Mouse (Mus musculus): ENCODE results near the gene Dop1b. TPM values are rescaled to one million over a fixed set of nuclear protein-coding genes. Genes with fewer than 3 reads are reported as not detected.
"Not testable (repeated sequence)": the region's sequence is repeated elsewhere in the genome, so short reads cannot be mapped to it uniquely, and the experiment has no call there.

Gene Dop1b
- polyA plus RNA-seq, 1 experiment from 2014 or later: 30.1 TPM

DNA sequence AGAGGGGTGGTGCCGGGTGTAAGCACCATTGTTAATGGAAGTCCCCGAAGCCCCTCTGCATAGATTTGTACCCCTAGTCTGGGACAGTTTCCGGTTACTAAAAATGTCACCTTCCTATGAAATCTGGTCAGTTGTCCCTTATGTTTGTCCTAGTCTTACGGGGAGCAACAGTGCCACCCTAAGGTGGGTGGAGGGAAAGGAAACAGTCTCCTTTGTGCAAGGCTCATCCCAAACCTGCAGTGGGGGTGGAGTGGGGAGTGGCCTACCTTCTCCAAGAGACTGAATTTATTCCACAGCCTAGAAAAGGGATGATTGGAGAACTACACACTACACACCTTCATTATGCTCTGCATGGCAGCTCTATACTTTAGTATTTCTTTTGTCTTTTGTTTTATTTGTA is 55.3 kb downstream of the Dop1b start:
- Histone ChIP-seq H3K27me3 (ENCODE audit: insufficient read depth, low read length) (no peaks in the 10 kb centered on the region), H3K4me1 (ENCODE audit: insufficient read depth, low read length) (peaks cover 3% of the 10 kb centered on the region; the same call in 1 of the 2 replicates), H3K4me3 (ENCODE audit: low read length) (no peak overlapping the region), H3K27ac (ENCODE audit: low read length) (no peak overlapping the region), H3K36me3 (ENCODE audit: insufficient read depth, low read length) (peaks cover 5% of the 10 kb centered on the region; the same call in 1 of the 2 replicates), H3K4me2 (replicated peaks; ENCODE audit: low read depth, low read length) (no peak overlapping the region), H3K9me3 (ENCODE audit: low read length) (no peaks in the 10 kb centered on the region), H3K9ac (replicated peaks; ENCODE audit: low read length) (no peak overlapping the region)
- no peak for ATAC-seq (ENCODE audit: low FRiP score, low TSS enrichment)
- 42% methylated on average over 4 of the region's 4 CpGs for WGBS

DNA sequence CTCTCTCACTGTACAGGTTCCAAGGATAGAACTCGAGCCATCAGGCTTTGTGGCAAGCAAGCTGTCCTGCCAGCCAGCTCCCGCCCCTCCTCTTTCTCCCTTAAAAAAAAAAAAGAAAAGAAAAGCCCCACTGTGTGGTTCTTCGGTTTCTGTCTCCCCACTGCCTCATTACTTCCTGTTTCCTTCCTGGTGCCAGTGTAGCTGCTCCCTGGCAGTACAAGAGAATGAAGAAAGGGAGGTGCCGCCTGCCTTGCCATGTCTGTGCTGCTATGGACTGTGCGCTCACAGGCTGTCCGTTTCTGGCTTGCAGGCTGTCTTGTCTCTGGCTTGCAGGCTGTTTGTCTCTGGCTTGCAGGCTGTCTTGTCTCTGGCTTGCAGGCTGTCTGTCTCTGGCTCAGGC is 55.8 kb downstream of the Dop1b start:
- H3K9ac ChIP-seq (replicated peaks; ENCODE audit: low read length): no peak overlapping the region
- no peaks in the 10 kb centered on the region for H3K9me3 ChIP-seq (ENCODE audit: low read length)
- H3K4me2 ChIP-seq (replicated peaks; ENCODE audit: low read depth, low read length): no peak overlapping the region
- 66% methylated on average over 6 of the region's 6 CpGs for WGBS
- peaks cover 5% of the 10 kb centered on the region; the same call in 1 of the 2 replicates for H3K36me3 ChIP-seq (ENCODE audit: insufficient read depth, low read length)
- no peaks in the 10 kb centered on the region for H3K27me3 ChIP-seq (ENCODE audit: insufficient read depth, low read length)
- no peak overlapping the region for H3K27ac ChIP-seq (ENCODE audit: low read length)
- peaks cover 3% of the 10 kb centered on the region; the same call in 1 of the 2 replicates for H3K4me1 ChIP-seq (ENCODE audit: insufficient read depth, low read length)
- no peak for ATAC-seq (ENCODE audit: low FRiP score, low TSS enrichment)
- H3K4me3 ChIP-seq (ENCODE audit: low read length): no peak overlapping the region

DNA sequence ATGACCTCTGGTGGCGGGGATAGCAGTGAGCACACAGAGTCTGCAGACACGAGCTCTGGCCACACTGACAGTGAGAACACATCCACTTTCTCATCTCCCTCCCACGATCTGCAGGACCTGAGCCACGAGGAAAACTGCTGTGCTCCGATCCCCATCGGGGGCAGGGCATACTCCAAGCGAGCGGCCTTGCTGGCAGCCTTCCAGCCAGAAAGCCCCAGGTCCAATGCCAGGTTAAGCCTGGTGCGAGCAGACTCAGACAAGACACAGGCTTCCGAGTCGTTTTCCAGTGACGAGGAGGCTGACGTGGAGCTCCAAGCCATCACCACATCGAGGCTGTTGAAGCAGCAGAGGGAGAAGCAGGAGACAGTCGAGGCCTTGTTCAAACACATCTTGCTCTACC is 57.9 kb downstream of the Dop1b start:
- H3K36me3 ChIP-seq (ENCODE audit: insufficient read depth, low read length): peaks cover 8% of the 10 kb centered on the region; the same call in 1 of the 2 replicates
- no peak overlapping the region for H3K4me2 ChIP-seq (replicated peaks; ENCODE audit: low read depth, low read length)
- ATAC-seq (ENCODE audit: low FRiP score, low TSS enrichment): no peak
- no peaks in the 10 kb centered on the region for H3K27me3 ChIP-seq (ENCODE audit: insufficient read depth, low read length)
- H3K4me3 ChIP-seq (ENCODE audit: low read length): no peak overlapping the region
- H3K9ac ChIP-seq (replicated peaks; ENCODE audit: low read length): no peak overlapping the region
- no peaks in the 10 kb centered on the region for H3K9me3 ChIP-seq (ENCODE audit: low read length)
- WGBS: 67% methylated on average over 15 of the region's 15 CpGs
- H3K4me1 ChIP-seq (ENCODE audit: insufficient read depth, low read length): peaks cover 3% of the 10 kb centered on the region; the same call in 1 of the 2 replicates
- H3K27ac ChIP-seq (ENCODE audit: low read length): no peak overlapping the region

DNA sequence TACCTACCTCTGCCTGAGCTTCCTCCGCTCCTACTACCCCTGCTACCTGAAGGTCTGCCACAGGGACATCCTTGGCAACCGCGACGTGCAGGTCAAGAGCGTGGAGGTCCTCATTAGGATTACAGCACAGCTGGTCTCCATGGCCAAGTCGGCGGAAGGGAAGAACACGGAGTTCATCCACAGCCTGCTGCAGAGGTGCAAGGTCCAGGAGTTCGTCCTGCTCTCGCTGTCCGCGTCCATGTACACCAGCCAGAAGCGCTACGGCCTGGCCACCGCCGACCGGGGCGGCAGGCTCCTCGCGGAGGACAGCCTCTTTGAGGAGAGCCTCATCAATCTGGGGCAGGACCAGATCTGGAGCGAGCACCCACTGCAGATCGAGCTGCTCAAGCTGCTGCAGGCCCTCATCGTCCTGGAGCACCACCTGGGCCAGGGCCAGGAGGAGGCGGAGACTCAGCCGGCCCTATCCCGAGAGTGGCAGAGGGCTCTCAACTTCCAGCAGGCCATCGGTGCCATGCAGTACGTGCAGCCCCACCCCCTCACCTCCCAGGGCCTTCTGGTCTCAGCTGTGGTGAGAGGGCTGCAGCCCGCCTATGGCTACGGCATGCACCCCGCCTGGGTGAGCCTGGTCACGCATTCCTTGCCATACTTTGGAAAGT is 58.7 kb downstream of the Dop1b start:
- Histone ChIP-seq H3K4me1 (ENCODE audit: insufficient read depth, low read length) (peaks cover 3% of the 10 kb centered on the region; the same call in 1 of the 2 replicates), H3K9ac (replicated peaks; ENCODE audit: low read length) (no peak overlapping the region), H3K27ac (ENCODE audit: low read length) (no peak overlapping the region; the same call in 1 of the 2 replicates), H3K9me3 (ENCODE audit: low read length) (no peaks in the 10 kb centered on the region), H3K4me2 (replicated peaks; ENCODE audit: low read depth, low read length) (no peak overlapping the region), H3K36me3 (ENCODE audit: insufficient read depth, low read length) (peaks cover 8% of the 10 kb centered on the region; the same call in 1 of the 2 replicates), H3K27me3 (ENCODE audit: insufficient read depth, low read length) (no peaks in the 10 kb centered on the region), H3K4me3 (ENCODE audit: low read length) (no peak overlapping the region)
- ATAC-seq (ENCODE audit: low FRiP score, low TSS enrichment): peak; percentile 82
- 61% methylated on average over 32 of the region's 32 CpGs for WGBS

DNA sequence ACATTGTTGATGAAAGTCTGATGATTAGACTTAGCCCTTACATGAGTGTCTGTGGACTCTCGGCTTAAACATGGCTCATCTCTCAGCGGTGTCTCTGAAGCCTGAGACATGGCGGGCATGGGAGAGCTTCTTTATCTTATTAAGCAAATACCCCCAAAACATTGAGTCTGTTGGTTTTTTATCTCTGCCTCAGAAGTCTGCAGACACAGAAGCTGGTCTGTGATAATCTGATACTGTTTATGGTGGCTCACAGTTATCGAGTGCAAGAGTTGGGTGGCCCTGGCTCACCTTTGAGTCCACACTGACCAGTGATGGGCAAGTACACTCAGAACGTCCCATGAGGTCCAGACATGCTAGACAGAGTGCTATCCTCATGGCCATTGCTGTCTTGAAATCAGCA is 63.0 kb downstream of the Dop1b start:
- Histone ChIP-seq H3K4me1 (ENCODE audit: insufficient read depth, low read length) (no peaks in the 10 kb centered on the region), H3K27ac (ENCODE audit: low read length) (no peak overlapping the region), H3K9ac (replicated peaks; ENCODE audit: low read length) (no peak overlapping the region), H3K36me3 (ENCODE audit: insufficient read depth, low read length) (peaks cover 14% of the 10 kb centered on the region), H3K9me3 (ENCODE audit: low read length) (no peaks in the 10 kb centered on the region), H3K4me2 (replicated peaks; ENCODE audit: low read depth, low read length) (no peak overlapping the region), H3K4me3 (ENCODE audit: low read length) (no peak overlapping the region), H3K27me3 (ENCODE audit: insufficient read depth, low read length) (no peaks in the 10 kb centered on the region)
- 74% methylated on average over 5 of the region's 5 CpGs for whole genome bisulfite sequencing
- ATAC-seq (ENCODE audit: low FRiP score, low TSS enrichment): no peak

DNA sequence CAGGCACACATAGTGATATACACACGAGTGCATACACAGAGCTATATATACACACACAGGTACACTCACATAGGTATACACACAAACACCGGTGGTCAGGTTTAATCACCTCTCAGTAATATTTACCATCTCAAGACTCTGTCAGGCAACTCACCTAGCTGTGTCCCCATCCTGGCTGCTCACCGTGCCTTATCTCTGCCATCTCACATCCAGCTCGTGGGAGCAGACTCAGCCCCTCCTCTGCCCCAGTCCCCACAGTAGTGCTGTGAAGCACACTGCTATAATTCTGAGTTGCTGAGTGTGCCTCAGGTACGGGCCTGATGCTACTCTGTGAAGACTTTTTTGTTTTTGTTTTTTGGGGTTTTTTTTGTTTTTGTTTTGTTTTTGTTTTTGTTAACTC is 64.8 kb downstream of the Dop1b start:
- no peak overlapping the region for H3K4me3 ChIP-seq (ENCODE audit: low read length)
- ATAC-seq (ENCODE audit: low FRiP score, low TSS enrichment): peak; percentile 77
- H3K4me1 ChIP-seq (ENCODE audit: insufficient read depth, low read length): peaks cover 4% of the 10 kb centered on the region; the same call in 1 of the 2 replicates
- H3K27ac ChIP-seq (ENCODE audit: low read length): no peak overlapping the region; the same call in 1 of the 2 replicates
- H3K4me2 ChIP-seq (replicated peaks; ENCODE audit: low read depth, low read length): no peak overlapping the region
- 57% methylated on average over 5 of the region's 5 CpGs for WGBS
- no peaks in the 10 kb centered on the region for H3K9me3 ChIP-seq (ENCODE audit: low read length)
- H3K27me3 ChIP-seq (ENCODE audit: insufficient read depth, low read length): no peaks in the 10 kb centered on the region
- H3K9ac ChIP-seq (replicated peaks; ENCODE audit: low read length): no peak overlapping the region
- H3K36me3 ChIP-seq (ENCODE audit: insufficient read depth, low read length): peaks cover 14% of the 10 kb centered on the region

DNA sequence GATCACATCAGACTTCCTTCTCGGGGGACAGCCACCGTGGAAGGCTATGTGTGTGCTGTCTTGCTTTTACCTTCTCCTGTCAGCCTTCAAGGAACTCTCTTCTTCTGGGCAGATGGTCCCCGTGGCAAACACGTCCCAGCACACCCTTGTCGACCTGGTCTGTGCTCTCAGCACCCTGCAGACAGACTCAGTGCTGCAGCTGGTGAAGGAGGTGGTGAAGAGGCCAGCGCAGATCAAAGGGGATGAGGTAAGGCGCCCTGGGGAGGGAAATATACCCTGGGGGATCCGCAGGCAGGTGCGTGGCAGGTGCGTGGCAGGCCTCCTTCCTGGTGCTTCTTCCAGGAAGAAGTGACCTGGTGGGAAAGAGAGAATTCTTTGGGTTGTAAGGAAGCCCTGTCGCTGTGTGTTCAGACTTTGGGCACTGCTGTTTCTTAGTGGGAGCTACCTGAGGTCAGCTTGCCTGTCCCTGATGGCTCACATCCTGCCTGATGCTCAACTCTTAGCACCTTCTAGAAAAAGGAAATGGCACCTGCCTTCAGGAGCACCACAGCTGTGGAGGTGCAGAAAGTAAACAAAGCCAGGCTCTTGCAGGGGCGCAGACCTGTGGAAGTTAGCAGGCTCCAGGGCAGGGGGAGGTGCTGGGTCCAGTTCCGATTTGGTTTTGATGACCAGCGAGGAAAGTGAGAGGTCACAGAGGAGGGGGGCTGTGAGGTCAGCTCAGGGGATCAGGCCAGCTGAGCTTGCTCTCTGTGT is 65.7 kb downstream of the Dop1b start:
- Histone ChIP-seq H3K36me3 (ENCODE audit: insufficient read depth, low read length) (peaks cover 14% of the 10 kb centered on the region), H3K27me3 (ENCODE audit: insufficient read depth, low read length) (no peaks in the 10 kb centered on the region), H3K9me3 (ENCODE audit: low read length) (no peaks in the 10 kb centered on the region), H3K4me2 (replicated peaks; ENCODE audit: low read depth, low read length) (peak overlapping the region; percentile 15; the same call in 1 of the 2 replicates), H3K4me1 (ENCODE audit: insufficient read depth, low read length) (peaks cover 4% of the 10 kb centered on the region; the same call in 1 of the 2 replicates), H3K9ac (replicated peaks; ENCODE audit: low read length) (peak overlapping the region; percentile 27; the same call in 1 of the 2 replicates), H3K27ac (ENCODE audit: low read length) (peak overlapping the region; percentile 27; the same call in 1 of the 2 replicates), H3K4me3 (ENCODE audit: low read length) (peak overlapping the region; percentile 9)
- ATAC-seq (ENCODE audit: low FRiP score, low TSS enrichment): no peak
- 42% methylated on average over 14 of the region's 14 CpGs for WGBS

DNA sequence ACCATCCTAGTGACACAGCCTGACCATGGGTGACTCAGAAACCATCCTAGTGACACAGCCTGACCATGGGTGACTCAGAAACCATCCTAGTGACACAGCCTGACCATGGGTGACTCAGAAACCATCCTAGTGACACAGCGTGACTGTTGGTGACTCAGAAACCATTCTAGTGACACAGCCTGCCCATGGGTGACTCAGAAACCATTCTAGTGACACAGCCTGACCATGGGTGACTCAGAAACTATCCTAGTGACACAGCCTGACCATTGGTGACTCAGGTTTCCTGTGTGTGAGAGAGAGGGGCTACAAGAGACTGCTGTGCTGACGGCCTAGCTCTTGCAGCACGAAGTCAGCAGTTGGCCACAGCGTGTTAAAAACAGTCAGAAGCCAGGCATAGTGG is 66.7 kb downstream of the Dop1b start:
- H3K27ac ChIP-seq (ENCODE audit: low read length); H3K9me3 ChIP-seq (ENCODE audit: low read length); H3K4me1 ChIP-seq (ENCODE audit: insufficient read depth, low read length); H3K4me3 ChIP-seq (ENCODE audit: low read length); ATAC-seq (ENCODE audit: low FRiP score, low TSS enrichment); H3K4me2 ChIP-seq (replicated peaks; ENCODE audit: low read depth, low read length); H3K9ac ChIP-seq (replicated peaks; ENCODE audit: low read length); H3K27me3 ChIP-seq (ENCODE audit: insufficient read depth, low read length): not testable (repeated sequence)
- H3K36me3 ChIP-seq (ENCODE audit: insufficient read depth, low read length): peaks cover 14% of the 10 kb centered on the region
- WGBS: 84% methylated on average over 4 of the region's 4 CpGs

DNA sequence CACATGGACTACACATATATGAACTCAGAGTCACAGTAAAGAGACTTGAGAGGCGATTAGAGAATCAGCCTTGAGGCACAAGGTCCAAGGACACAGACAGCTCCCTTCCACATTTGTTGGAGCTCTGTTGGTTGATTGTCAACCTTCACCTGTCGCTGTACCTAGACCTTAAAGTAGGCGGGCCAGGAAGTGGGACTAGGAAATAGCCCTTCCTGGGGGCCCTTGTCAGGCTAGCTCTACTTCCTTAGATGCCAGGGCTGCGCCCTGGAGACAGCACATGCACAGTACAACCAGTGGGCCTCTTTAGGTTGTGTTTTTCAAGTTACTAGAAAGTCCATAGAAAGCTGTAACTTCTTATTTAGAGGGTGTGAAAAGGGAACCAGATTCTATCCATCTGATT is 67.8 kb downstream of the Dop1b start:
- Histone ChIP-seq H3K4me3 (ENCODE audit: low read length) (no peak overlapping the region), H3K27ac (ENCODE audit: low read length) (no peak overlapping the region), H3K27me3 (ENCODE audit: insufficient read depth, low read length) (no peaks in the 10 kb centered on the region), H3K9ac (replicated peaks; ENCODE audit: low read length) (no peak overlapping the region), H3K4me1 (ENCODE audit: insufficient read depth, low read length) (peaks cover 4% of the 10 kb centered on the region; the same call in 1 of the 2 replicates), H3K9me3 (ENCODE audit: low read length) (peaks cover 5% of the 10 kb centered on the region; the same call in 1 of the 2 replicates), H3K36me3 (ENCODE audit: insufficient read depth, low read length) (peaks cover 15% of the 10 kb centered on the region), H3K4me2 (replicated peaks; ENCODE audit: low read depth, low read length) (no peak overlapping the region)
- 86% methylated on average over 4 of the region's 4 CpGs for WGBS
- ATAC-seq (ENCODE audit: low FRiP score, low TSS enrichment): no peak
